Mouse (Mus musculus): ENCODE measurements around the gene Dnhd1.

- TF ChIP-seq TAL1 (IDR thresholded peaks at IDR 0.05; ENCODE audit: low read length) (no peak), GATA1 (IDR thresholded peaks at IDR 0.05; ENCODE audit: low read length) (no peak)
Observed at GRCm38 (mm10) chr7:105640233-105640893, 10.3 kb upstream of the Dnhd1 start, which contains the start of the genes Arfip2 and Gm45799.
